Mouse (Mus musculus): ENCODE measurements around the gene C1qtnf6.
A peak's percentile ranks its signal among the peaks of the same experiment; 100 is the strongest.

Gene C1qtnf6

DNA sequence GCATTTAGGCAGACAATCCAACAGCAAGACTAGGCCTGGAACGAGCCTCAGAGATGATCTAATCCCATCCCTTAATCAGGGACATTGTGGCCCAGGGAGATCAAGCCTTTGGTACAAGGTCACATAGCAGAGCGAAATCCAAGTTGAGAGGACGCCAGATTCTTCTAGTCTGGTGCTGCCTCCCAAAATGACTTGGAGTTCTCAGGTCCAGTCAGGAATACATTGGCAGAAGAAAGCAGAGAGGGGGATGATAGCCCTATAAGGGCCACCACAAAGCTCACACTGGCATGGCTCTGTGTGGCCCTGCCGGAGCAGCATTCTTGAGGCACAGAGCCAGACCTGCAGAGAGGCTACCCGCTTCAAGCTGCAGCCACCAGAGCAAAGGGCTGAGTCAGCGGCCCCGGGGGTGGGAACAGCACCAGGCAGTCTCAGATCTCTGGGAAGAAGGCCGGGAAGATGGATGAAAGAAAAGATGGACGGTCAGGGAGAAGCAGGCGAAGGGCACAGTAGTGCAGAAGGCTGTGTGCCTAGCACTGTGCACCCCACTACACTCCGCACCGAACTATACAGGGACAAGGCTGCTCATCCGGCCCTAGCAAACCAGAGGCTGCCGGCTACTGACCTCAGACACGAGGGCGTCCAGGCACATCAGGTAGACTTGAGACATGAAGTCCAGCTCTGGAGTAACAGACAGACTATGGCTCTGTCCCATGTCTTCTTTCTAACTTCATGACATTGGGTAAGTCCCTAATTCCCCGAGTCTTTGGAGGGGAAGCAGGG lies at the start of gene C1qtnf6:
Gene C1qtnf6 (minus strand): TSS at position 746 of the 780 bp plus-strand sequence.
- no peak for DNase-seq (ENCODE audit: low spot score in 2 of 2)

GRCm38 (mm10) chr15:78576284-78576810 lies 45.1 kb upstream of the C1qtnf6 start:
- DNase-seq (ENCODE audit: low spot score in 2 of 2), result no peak

DNA sequence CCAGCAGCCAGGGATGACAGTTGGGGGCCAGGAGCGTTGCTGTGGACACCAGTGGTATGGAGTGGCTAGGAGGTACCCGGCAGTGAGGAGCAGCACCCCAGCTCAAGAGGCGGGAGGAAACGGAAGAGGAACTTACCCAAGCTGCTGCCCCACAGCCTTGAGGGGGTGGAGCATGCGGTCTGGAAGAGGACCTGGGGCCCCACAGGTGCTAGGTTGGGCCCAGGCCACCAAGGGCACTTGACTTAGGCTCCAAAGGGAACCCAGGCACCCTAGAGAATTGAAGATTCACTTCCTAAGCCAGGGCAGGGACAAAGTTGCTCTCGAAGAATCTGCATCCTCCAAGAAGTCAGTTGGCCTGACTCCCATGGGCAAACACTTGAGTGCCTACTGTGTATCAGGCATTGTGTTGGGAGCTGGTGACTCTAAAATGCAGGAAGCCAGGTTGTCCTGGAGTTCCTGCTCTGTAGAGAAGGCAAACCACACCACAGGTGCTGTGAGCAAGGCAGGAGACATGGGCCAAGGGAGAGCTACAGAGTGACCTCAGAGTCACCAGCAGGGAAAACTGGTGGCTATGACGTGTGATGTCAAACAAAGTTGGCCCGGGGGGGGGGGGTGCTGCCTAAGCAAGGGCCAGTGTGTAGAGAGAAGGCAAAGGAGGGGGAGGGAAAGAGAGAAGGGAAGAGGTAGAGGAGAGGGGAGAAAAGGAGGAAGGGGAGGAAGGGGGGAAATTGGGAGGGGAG lies 41.6 kb upstream of the C1qtnf6 start, which contains the start of gene Rac2:
Gene Rac2 (minus strand): TSS at position 126 of the 740 bp plus-strand sequence.
- DNase-seq (ENCODE audit: low spot score in 2 of 2), result peak; percentile 58 to 70

GRCm38 (mm10) chr15:78572270-78572600 lies 41.0 kb upstream of the C1qtnf6 start:
- no peak for DNase-seq (ENCODE audit: low spot score in 2 of 2)

DNA sequence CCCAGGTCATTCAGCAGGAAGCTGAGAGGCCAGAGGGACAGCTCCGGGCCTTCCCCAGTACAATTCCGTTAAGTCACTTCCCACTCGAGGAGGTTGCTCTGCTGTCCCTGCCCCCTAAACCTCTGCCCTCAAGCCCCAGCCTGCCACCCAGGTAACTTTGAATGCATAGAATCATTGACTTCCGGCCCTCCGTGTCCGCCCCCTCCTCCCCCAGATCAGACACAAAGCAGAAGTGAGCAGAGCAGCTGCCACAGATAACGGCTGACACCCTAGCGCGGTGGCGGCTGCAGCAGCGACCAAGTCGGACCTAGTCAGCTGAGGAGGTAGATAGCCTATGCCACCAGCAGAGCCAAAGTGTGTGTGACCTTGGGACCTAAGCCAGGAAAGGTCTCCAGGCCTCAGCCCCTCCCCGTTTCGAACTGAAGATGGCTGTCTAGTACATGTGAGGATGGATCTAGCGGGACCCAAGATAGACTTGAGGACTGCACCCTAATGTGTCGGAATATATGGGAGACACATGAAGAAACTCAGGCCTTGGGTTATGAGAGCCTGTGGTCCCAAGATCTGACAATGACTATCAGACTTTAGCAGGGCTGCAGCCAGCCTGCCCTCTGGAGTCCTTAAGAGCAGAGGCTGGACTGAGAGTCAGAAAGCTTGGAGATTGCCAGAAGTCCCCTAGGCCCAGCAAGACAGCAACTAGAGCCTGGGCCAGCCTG lies 40.5 kb upstream of the C1qtnf6 start:
- peak; percentile 72 to 77 for DNase-seq (ENCODE audit: low spot score in 2 of 2)

GRCm38 (mm10) chr15:78570170-78570569 lies 39.0 kb upstream of the C1qtnf6 start:
- DNase-seq (ENCODE audit: low spot score in 2 of 2), result no peak

- DNase-seq (ENCODE audit: low spot score in 2 of 2), result no peak
Measured at GRCm38 (mm10) chr15:78567608-78568120, 36.4 kb upstream of the C1qtnf6 start.

DNA sequence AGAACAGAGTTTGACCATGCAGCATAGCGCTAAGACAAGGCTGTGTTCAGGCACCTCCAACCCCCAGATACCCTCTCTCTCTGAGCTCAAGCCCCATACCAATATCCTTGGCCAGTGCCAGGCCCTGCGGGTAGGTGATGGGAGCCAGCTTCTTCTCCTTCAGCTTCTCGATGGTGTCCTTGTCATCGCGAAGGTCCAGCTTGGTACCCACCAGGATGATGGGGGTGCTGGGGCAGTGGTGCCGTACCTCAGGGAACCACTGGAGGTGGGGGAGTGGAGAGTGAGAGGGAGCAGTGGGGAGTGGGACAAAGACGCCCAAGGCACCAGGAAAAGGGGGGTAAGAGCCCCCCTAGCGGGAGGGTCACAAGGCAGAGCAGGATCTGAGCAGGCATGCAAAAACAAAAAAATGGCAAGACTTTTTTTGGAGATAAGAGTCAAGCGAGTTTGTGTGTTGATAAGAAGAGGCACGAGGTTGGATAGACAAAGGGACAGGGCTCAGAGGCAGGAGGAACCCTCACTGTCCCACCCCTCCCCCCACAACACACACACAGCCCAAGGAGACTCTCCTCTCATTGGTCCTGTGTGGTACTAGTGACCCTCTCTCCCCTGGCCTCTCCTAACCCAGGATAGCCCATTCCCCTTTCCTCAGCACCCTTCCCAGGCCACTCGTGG lies 33.7 kb upstream of the C1qtnf6 start:
- no peak for DNase-seq (ENCODE audit: low spot score in 2 of 2)

GRCm38 (mm10) chr15:78563937-78564336 lies 32.7 kb upstream of the C1qtnf6 start:
- peak; percentile 48 to 51 for DNase-seq (ENCODE audit: low spot score in 2 of 2)

GRCm38 (mm10) chr15:78563344-78563743 lies 32.1 kb upstream of the C1qtnf6 start:
- DNase-seq (ENCODE audit: low spot score in 2 of 2), result no peak

- DNase-seq (ENCODE audit: low spot score in 2 of 2), result no peak
Measured at GRCm38 (mm10) chr15:78559141-78559979, 28.1 kb upstream of the C1qtnf6 start.

GRCm38 (mm10) chr15:78557693-78558535 lies 26.7 kb upstream of the C1qtnf6 start:
- no peak for DNase-seq (ENCODE audit: low spot score in 2 of 2)

- DNase-seq (ENCODE audit: low spot score in 2 of 2), result no peak
Measured at GRCm38 (mm10) chr15:78554545-78555313, 23.5 kb upstream of the C1qtnf6 start.

DNA sequence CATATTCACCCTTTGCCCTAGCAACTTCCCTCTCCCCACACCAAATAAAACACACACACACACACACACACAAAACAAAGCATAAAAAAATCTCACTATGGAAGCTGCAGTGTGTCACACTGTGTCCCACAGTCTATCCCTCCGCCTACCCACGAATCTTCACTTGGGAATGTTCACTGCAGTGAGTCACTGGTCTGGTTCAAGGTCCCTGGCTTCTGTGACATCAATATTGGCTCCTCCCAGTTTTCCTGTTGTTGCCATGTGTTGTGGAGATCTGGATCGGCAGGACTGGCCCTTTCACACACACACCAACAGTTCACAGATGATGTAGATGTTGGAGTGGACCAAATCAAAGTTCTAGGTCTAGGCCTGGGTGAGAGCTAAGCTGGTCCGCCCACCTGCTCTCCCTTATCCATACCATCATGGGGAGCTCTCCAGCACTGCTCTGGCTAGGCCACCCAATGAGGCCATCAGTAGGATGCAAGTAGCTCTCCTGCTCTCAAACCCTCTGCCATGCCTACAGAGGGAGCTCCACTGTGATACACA lies 18.0 kb upstream of the C1qtnf6 start:
- DNase-seq (ENCODE audit: low spot score in 2 of 2), result no peak

DNA sequence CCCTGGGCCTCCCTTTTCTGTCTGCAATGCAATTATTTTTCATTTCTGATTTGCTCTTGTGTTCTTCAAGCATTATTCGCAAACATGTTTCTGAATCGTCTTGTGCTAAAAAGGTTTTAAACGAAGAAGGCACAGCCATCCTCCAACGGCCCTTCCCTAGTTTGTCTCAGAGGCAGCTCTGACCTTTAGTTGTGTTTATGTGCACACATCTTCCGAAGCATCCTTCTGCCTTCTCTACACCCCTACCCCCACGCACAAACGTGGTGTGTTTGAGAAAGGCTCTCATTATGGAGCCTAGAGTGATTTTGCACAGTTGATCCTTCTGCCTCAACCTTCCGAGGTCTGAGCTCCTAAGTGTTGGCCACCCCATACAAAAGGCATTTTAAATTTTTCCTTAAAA lies 17.5 kb upstream of the C1qtnf6 start:
- DNase-seq (ENCODE audit: low spot score in 2 of 2), result no peak

GRCm38 (mm10) chr15:78548336-78548665 lies 17.1 kb upstream of the C1qtnf6 start:
- no peak for DNase-seq (ENCODE audit: low spot score in 2 of 2)

- DNase-seq (ENCODE audit: low spot score in 2 of 2), result no peak
Measured at GRCm38 (mm10) chr15:78547415-78548335, 16.5 kb upstream of the C1qtnf6 start.

DNA sequence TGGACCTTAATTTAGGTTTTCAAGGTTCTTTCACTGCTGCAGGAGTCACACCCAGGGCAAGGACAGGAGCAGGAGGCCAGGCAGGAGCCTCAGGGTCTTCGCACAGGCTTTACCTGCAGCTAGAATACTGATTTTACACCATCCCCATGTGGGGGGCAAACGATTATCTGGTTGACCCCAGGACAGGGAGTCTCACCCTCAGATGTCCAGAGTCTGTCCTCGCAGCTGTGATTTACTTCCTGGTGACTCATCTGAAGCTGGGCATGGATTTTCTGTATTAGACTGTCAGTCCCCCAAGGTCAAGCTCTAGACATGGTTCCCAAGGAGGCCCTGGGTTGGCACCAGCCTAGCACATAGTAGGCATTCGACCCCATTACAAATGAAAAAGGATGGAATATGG lies 14.8 kb upstream of the C1qtnf6 start:
- DNase-seq (ENCODE audit: low spot score in 2 of 2), result no peak

Measured in spleen, postnatal 14 days (tissue).